Mouse (Mus musculus) midbrain, embryonic 15.5 days (tissue): Measurements from ENCODE around the gene Adamts15. TPM values are rescaled to one million over a fixed set of nuclear protein-coding genes. Genes with fewer than 3 reads are reported as not detected.
A peak's percentile ranks its signal among the peaks of the same experiment; 100 is the strongest.

Experiments
- ATAC-seq: fragments of 200-750 bp; cut with Nextera tagmentation; replicated peaks from 2 replicates; pipeline ENCODE4 v1.8.0; 2017; ENCODE audit warnings: moderate TSS enrichment
- H3K27ac ChIP-seq: fragments of 300-500 bp; sonication (generic); 2 replicates; pipeline ENCODE4 v1.5.1; 2015; ENCODE audit warnings: mild to moderate bottlenecking, inconsistent platforms
- H3K27me3 ChIP-seq: fragments of 300-500 bp; sonication (generic); replicated peaks from 2 replicates; pipeline ENCODE4 v1.6.1; 2015; ENCODE audit warnings: inconsistent platforms
- H3K36me3 ChIP-seq: fragments of 300-500 bp; sonication (generic); replicated peaks from 2 replicates; pipeline ENCODE4 v1.6.1; 2015; ENCODE audit warnings: inconsistent platforms
- H3K4me1 ChIP-seq: fragments of 300-500 bp; sonication (generic); 2 replicates; pipeline ENCODE4 v1.6.1; 2015; ENCODE audit warnings: inconsistent platforms
- H3K4me2 ChIP-seq: fragments of 300-500 bp; sonication (generic); 2 replicates; pipeline ENCODE4 v1.6.1; 2015; ENCODE audit warnings: inconsistent platforms, mild to moderate bottlenecking, moderate library complexity
- H3K4me3 ChIP-seq: fragments of 300-500 bp; sonication (generic); 2 replicates; pipeline ENCODE4 v1.5.1; 2015; ENCODE audit warnings: mild to moderate bottlenecking, inconsistent platforms
- H3K9ac ChIP-seq: fragments of 300-500 bp; sonication (generic); 2 replicates; pipeline ENCODE4 v1.6.1; 2015; ENCODE audit warnings: mild to moderate bottlenecking, inconsistent platforms
- H3K9me3 ChIP-seq: fragments of 300-500 bp; sonication (generic); 2 replicates; pipeline ENCODE4 v1.6.1; 2016; ENCODE audit warnings: inconsistent platforms
- WGBS: fragments of 180-500 bp; shearing (Covaris S2); methylation state at CpG from one replicate; pipeline ENCODE4 v1.1.7; 2015; ENCODE audit warnings: mixed read lengths; 5-methylcytosine and 5-hydroxymethylcytosine counted together
- polyA plus RNA-seq: library from polyadenylated mRNA; unstranded; fragments of >200 nt; fragmentation: Nextera tagmentation; extraction: Ambion mirVana; gene quantifications from 2 replicates; pipeline ENCODE4 v1.2.1, GENCODE M21; 2015

The Adamts15 gene
- polyA plus RNA-seq, 1 experiment from 2014 or later: 7.3 TPM

DNA sequence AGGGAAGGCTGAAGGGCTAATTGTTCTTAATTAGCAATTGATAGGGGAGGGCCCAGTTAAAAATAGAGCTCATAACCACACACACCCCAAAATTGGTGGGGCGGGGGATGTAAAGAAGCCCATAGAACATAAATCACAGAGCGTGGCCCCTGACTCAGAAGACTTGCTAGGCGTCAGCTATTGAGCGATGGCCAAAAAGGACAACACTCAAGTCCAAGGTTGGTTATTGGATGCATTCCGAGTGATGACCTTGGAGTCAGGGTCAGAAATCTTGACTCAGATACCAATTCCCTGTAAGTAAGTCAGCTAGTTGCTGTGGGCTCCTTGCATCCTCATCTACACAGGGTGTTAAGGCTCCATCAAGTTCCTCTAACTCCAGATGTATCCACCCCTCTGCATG, 19.0 kb downstream of the Adamts15 start:
- Histone ChIP-seq H3K4me3 (no peak overlapping the region), H3K9ac (no peak overlapping the region), H3K4me2 (no peak overlapping the region), H3K4me1 (no peaks in the 10 kb centered on the region), H3K27me3 (no peaks in the 10 kb centered on the region), H3K27ac (no peak overlapping the region), H3K9me3 (no peaks in the 10 kb centered on the region), H3K36me3 (no peaks in the 10 kb centered on the region)
- 96% methylated on average over 5 of the region's 5 CpGs for WGBS
- no peak for ATAC-seq

DNA sequence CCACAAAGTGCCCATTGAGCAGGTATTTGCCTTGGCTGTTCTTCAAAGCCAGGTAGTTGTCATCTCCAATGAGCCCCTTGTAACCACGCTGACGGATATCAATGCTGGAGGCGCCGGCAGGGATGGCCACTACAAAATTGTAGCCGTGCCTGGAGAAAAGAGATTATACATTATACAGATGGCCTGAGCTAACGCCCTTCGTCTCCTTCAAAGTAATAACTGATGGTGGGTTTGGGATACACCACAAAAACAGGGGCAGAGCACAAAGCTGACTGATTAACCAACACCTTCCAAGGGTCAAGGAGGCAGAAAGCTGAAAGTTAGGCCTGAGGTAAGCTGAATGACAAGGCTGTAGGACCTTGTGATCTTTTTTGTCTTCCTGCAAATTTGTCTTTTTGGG, 19.6 kb downstream of the Adamts15 start:
- Histone ChIP-seq H3K9ac (no peak overlapping the region), H3K27me3 (no peaks in the 10 kb centered on the region), H3K36me3 (no peaks in the 10 kb centered on the region), H3K4me2 (no peak overlapping the region), H3K9me3 (no peaks in the 10 kb centered on the region), H3K27ac (no peak overlapping the region), H3K4me3 (no peak overlapping the region), H3K4me1 (no peaks in the 10 kb centered on the region)
- ATAC-seq: no peak
- 96% methylated on average over 7 of the region's 7 CpGs for WGBS

DNA sequence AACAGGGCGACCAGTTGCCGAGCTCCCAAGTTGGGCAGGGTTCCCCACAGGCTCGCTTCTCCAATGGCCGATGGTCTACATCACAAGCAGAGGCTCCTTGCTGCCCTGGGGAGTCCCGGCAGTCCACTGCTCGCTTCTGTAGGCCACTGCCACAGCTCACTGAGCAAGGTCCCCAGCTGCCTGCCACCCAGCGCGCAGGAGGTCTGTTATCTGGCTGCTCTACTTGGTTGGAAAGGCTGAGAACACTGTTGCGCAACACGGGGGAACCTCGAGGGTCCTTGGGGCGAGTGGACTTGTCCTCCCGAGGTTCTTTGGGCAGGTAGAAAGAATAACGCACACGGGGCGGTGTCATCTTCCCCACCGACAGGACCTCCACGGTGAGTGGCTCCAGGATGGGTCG, 20.1 kb downstream of the Adamts15 start:
- H3K36me3 ChIP-seq: no peaks in the 10 kb centered on the region
- no peaks in the 10 kb centered on the region for H3K4me1 ChIP-seq
- no peak overlapping the region for H3K9ac ChIP-seq
- ATAC-seq: no peak
- no peak overlapping the region for H3K4me2 ChIP-seq
- no peaks in the 10 kb centered on the region for H3K9me3 ChIP-seq
- H3K27ac ChIP-seq: no peak overlapping the region
- whole genome bisulfite sequencing: 95% methylated on average over 19 of the region's 19 CpGs
- no peak overlapping the region for H3K4me3 ChIP-seq
- H3K27me3 ChIP-seq: no peaks in the 10 kb centered on the region

DNA sequence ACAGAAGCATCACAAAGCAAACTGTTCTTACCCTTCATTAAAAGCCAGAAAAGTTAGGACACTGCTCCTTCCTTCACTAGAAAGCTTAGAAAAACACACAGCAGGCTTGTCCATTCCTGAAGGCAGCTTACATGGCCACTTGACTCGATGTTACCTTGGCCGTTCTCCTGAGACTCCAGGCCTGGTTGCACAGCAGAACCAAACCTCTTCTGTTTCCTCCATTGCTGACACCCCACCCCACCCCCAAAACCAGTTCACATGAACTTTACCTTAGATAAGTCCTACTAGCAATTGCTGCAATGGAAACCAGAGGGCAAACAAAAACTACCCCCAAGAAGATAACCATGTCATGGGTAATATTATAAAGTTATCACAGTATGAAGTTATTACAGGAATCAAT, 25.1 kb downstream of the Adamts15 start:
- Histone ChIP-seq H3K4me1 (peaks cover 3% of the 10 kb centered on the region; the same call in 1 of the 2 replicates), H3K9ac (no peak overlapping the region), H3K36me3 (no peaks in the 10 kb centered on the region), H3K9me3 (no peaks in the 10 kb centered on the region), H3K27me3 (no peaks in the 10 kb centered on the region), H3K27ac (no peak overlapping the region), H3K4me3 (no peak overlapping the region), H3K4me2 (no peak overlapping the region)
- ATAC-seq: no peak
- WGBS: 83% methylated on average over 2 of the region's 2 CpGs

DNA sequence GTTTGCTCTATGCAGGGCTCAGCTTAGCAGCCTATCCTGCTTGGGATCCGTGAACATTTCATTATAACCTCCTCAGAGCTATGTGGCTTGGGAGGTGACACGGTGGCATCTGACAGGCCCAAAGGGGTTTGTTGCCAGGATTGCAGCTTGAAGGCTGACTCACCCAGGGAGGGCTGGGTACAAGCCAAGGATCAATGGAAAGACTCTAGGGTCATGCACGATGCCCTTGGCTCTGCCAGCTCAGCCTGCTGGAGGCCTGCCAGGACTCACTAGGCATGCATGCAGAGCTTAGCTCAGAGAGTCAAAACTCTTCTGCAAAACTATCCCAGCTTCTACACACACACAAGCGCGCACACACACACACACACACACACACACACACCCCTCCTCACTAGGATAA, 25.5 kb downstream of the Adamts15 start:
- H3K4me1 ChIP-seq: peaks cover 3% of the 10 kb centered on the region; the same call in 1 of the 2 replicates
- 0 out of 2 replicates have a peak, but pooled peaks have one; percentile 30 for ATAC-seq
- WGBS: 58% methylated on average over 5 of the region's 5 CpGs

DNA sequence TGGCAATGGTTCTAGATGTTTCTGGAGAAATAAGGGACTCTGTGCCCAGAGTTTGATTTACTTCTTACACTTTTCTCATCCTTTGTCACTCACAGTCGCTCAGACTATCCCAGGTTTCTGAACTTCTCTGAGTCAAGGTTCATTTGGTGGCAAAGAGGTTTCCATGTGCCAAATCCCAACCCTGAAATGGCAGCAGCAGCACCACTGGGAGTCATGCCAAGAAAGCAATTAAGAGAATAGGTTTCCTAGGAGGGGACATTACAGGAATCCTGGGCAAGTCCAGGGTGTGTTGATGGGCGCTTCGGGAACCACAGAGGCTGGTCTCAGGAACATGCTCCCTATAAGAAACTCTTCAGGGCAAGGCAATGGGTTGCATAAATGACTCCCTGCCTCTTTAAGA, 26.6 kb downstream of the Adamts15 start:
- H3K4me1 ChIP-seq: peaks cover 3% of the 10 kb centered on the region; the same call in 1 of the 2 replicates
- no peak for ATAC-seq
- H3K36me3 ChIP-seq: no peaks in the 10 kb centered on the region
- no peaks in the 10 kb centered on the region for H3K9me3 ChIP-seq
- 75% methylated on average over 3 of the region's 3 CpGs for WGBS
- no peaks in the 10 kb centered on the region for H3K27me3 ChIP-seq
- no peak overlapping the region for H3K9ac ChIP-seq
- no peak overlapping the region for H3K4me3 ChIP-seq
- no peak overlapping the region for H3K27ac ChIP-seq
- H3K4me2 ChIP-seq: no peak overlapping the region

More for the DNA sequence above, 25.5 kb downstream of the Adamts15 start:
- no peak overlapping the region for H3K9ac ChIP-seq
- H3K27me3 ChIP-seq: no peaks in the 10 kb centered on the region
- no peaks in the 10 kb centered on the region for H3K36me3 ChIP-seq
- H3K9me3 ChIP-seq: no peaks in the 10 kb centered on the region
- H3K4me2 ChIP-seq: no peak overlapping the region
- H3K4me3 ChIP-seq: no peak overlapping the region
- H3K27ac ChIP-seq: no peak overlapping the region

DNA sequence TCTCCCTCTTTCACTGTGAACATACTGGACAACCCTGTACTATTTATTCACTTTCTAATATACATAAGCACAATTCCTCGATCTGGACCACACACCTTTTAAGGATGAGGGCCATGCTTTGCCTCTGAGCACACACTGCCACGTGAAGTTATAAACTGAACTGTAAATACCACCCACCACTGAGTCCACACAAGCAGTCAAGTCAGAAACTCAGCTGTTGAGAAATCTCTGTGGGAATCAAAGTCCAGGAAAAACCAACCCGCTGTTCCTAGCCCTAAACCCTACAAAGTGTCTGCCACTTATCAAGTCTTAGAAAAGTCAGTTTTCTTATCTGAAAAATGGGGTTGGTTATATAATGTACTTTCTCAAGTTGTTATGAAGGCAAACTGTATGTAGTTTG, 36.0 kb downstream of the Adamts15 start:
- H3K36me3 ChIP-seq: no peaks in the 10 kb centered on the region
- no peaks in the 10 kb centered on the region for H3K4me1 ChIP-seq
- no peak overlapping the region for H3K4me2 ChIP-seq
- no peaks in the 10 kb centered on the region for H3K27me3 ChIP-seq
- H3K27ac ChIP-seq: no peak overlapping the region
- no peak overlapping the region for H3K4me3 ChIP-seq
- no peak overlapping the region for H3K9ac ChIP-seq
- 86% methylated on average over 3 of the region's 3 CpGs for WGBS
- no peaks in the 10 kb centered on the region for H3K9me3 ChIP-seq
- ATAC-seq: no peak

DNA sequence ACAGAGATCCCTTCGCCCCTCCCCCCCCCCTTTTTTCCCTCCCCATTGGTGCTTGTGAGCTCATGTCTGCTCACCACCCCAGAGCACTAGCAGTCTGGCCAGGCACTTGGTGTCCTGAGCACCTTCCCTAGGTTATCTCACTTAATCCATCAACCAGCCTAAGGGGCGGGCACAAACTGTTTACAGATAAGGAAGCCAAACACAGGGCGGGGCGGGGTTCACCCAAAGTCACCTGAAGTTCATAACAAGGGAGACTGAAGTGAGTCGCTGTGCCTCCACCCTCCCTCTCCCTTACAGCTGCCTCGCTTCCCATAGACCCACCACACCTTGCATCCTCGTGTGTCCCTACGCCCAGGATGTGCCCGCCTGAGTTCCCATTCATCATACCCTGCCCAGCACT, 41.7 kb downstream of the Adamts15 start:
- Histone ChIP-seq H3K9me3 (no peaks in the 10 kb centered on the region), H3K4me2 (no peak overlapping the region), H3K4me3 (no peak overlapping the region), H3K27ac (no peak overlapping the region), H3K36me3 (no peaks in the 10 kb centered on the region), H3K27me3 (no peaks in the 10 kb centered on the region), H3K4me1 (no peaks in the 10 kb centered on the region), H3K9ac (no peak overlapping the region)
- WGBS: 92% methylated on average over 9 of the region's 9 CpGs
- no peak for ATAC-seq

DNA sequence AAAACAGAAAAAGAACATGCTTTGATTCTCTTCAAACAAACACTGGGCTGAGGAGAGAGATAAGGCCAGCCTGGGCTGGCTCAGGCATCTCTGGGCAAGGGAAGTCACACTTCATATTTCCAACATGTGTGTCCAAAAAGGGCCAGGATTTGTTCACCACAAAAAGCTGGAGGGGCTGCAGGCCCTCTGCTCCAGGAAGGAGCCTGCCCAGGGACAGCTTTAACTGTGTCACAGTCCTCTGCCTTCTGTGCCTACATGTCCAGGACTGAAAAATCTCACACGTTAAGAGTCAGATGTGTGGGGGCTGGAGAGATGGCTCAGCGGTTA, 42.3 kb downstream of the Adamts15 start:
- no peak for ATAC-seq
- no peaks in the 10 kb centered on the region for H3K36me3 ChIP-seq
- H3K4me2 ChIP-seq: no peak overlapping the region
- H3K27ac ChIP-seq: no peak overlapping the region
- 90% methylated on average over 2 of the region's 2 CpGs for WGBS
- H3K27me3 ChIP-seq: no peaks in the 10 kb centered on the region
- H3K9ac ChIP-seq: no peak overlapping the region
- H3K9me3 ChIP-seq: no peaks in the 10 kb centered on the region
- H3K4me3 ChIP-seq: no peak overlapping the region
- no peaks in the 10 kb centered on the region for H3K4me1 ChIP-seq

DNA sequence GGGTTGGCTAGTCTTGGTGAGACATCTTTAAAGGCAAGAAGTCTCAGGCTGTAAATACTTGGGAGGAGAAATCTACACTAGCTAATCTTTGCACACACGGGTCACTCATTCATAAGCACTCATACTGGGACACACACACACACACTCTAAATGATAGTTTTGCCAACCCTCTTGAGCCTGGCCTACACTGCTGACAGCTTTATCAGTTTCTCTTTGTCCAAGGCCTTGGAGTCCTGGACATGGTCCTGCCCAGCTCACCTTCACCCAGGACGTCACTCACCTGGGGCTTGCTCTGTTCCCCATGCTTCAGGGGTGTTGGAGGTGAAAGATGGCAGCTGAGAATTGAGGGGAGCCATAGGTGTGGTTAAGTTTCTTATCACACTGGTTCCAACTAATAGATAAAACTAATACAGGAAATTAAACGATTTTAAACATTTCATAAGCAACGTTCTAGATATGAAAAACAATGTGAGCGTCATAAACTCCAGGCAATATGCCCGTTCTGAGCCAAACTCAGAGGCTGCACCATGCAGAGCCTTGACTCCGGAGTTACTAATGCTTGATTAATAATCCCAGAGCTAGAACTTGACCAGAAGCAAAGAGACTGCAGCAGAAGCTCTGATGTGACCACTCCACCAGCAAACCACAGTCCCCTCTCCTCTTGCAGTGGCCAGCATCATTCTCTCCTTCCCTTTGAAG, 42.9 kb downstream of the Adamts15 start:
- ATAC-seq: no peak
- no peaks in the 10 kb centered on the region for H3K4me1 ChIP-seq
- no peaks in the 10 kb centered on the region for H3K27me3 ChIP-seq
- H3K9me3 ChIP-seq: no peaks in the 10 kb centered on the region
- no peak overlapping the region for H3K4me3 ChIP-seq
- H3K27ac ChIP-seq: no peak overlapping the region
- no peaks in the 10 kb centered on the region for H3K36me3 ChIP-seq
- no peak overlapping the region for H3K4me2 ChIP-seq
- H3K9ac ChIP-seq: no peak overlapping the region
- 87% methylated on average over 7 of the region's 7 CpGs for WGBS

DNA sequence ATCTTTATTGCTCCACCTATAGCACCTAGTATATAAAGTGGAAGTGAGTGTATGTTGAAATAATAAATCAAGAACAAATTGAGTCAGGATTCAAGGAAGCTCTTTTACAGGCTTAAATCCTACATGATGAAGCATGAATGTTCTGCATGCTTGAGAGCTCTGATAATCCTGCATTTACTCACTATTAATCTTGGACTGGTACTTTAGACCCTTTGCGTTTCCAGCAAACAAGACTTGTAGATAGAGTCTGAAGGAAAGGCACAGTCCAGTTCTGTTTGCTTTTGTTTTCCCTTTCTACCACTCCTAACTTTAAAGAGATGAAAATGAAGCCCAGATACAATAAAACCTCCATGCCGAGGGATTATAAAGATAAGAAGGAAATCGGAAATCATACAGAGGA, 45.7 kb downstream of the Adamts15 start:
- no peak overlapping the region for H3K4me3 ChIP-seq
- ATAC-seq: no peak
- H3K27ac ChIP-seq: no peak overlapping the region
- WGBS: 80% methylated on average over 3 of the region's 3 CpGs
- H3K9me3 ChIP-seq: no peaks in the 10 kb centered on the region
- no peaks in the 10 kb centered on the region for H3K4me1 ChIP-seq
- H3K36me3 ChIP-seq: no peaks in the 10 kb centered on the region
- H3K4me2 ChIP-seq: no peak overlapping the region
- no peak overlapping the region for H3K9ac ChIP-seq
- H3K27me3 ChIP-seq: no peaks in the 10 kb centered on the region

DNA sequence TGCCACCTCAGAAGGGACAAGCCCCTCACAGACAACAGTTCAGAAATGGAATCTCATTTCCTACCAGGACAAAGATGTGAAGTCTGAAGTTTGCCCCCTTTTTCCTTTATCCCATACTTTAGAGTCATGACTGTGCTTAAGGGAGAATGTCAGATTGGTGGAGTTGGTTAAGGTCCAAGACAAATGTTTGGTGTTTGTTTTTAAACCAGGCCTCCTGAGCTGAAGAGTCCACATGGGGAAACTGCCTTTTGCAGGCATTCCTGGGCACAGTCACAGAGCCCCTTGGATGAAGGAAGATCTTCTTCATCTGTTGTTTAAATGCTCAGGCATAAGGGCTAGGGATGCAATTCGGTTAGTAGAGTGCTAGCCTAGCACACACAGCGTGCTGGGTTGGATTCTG, 66.4 kb downstream of the Adamts15 start:
- Histone ChIP-seq H3K4me3 (no peak overlapping the region), H3K9ac (no peak overlapping the region), H3K9me3 (no peaks in the 10 kb centered on the region), H3K27ac (no peak overlapping the region), H3K36me3 (no peaks in the 10 kb centered on the region), H3K27me3 (no peaks in the 10 kb centered on the region), H3K4me2 (no peak overlapping the region), H3K4me1 (no peaks in the 10 kb centered on the region)
- ATAC-seq: no peak
- 74% methylated on average over 2 of the region's 2 CpGs for WGBS

DNA sequence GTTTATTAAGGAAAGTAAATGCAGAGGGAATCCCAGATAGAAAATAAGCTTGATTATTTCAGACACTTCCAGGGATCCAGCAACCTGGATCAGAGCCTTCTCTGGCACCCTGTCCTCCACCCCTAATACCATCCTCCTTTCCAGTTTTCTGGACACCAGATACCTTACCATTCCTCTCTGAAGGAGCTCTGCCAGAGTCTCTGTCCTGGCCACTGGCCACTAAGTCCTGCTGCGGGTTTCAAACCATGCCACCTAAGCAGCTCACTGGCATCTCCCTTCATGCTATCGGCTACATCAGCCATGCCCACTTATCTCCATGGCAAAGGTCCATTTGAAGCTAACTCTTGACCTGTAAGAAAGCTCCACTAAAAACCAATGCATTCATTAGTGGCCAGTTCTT, 70.4 kb downstream of the Adamts15 start:
- no peak overlapping the region for H3K9ac ChIP-seq
- no peaks in the 10 kb centered on the region for H3K9me3 ChIP-seq
- no peak overlapping the region for H3K27ac ChIP-seq
- no peak overlapping the region for H3K4me3 ChIP-seq
- no peaks in the 10 kb centered on the region for H3K27me3 ChIP-seq
- 90% methylated on average over 2 of the region's 2 CpGs for WGBS
- no peak overlapping the region for H3K4me2 ChIP-seq
- no peaks in the 10 kb centered on the region for H3K36me3 ChIP-seq
- H3K4me1 ChIP-seq: no peaks in the 10 kb centered on the region
- ATAC-seq: no peak
